8 mouse cellular contexts compared by ENCODE assay signal in genomic region chr1:189012846-189013586, GRCm38 (mm10). TPM values are rescaled to one million over a fixed set of nuclear protein-coding genes. Genes with fewer than 3 reads are reported as not detected.
A peak's percentile ranks its signal among the peaks of the same experiment; 100 is the strongest.
DNase-seq lines count a peak whose midpoint lies in the region; ATAC-seq lines count a peak whose summit lies in the region.

No protein-coding gene starts in this region.

- H3K27ac ChIP-seq in forebrain, embryonic 14.5 days (ENCODE audit: low read depth, low read length), result no peak overlapping the region
- no peak overlapping the region for H3K27ac ChIP-seq in neural tube, embryonic 11.5 days (ENCODE audit: low read depth, low read length)

- WGBS in forebrain, embryonic 14.5 days, result 7% methylated on average over 16 of the region's 16 CpGs
- 6% methylated on average over 16 of the region's 16 CpGs for WGBS in neural tube, embryonic 11.5 days

- no peak overlapping the region for H3K9ac ChIP-seq in forebrain, embryonic 14.5 days (ENCODE audit: low read length)
- H3K9ac ChIP-seq in neural tube, embryonic 11.5 days (ENCODE audit: low read length), result no peak overlapping the region

- ATAC-seq in forebrain, embryonic 14.5 days, result no peak
- no peak for ATAC-seq in neural tube, embryonic 11.5 days (ENCODE audit: insufficient read depth, low FRiP score, low TSS enrichment)

- H3K4me2 ChIP-seq in forebrain, embryonic 14.5 days (ENCODE audit: low read length), result peak overlapping the region; percentile 23; the same call in 1 of the 2 replicates
- peak overlapping the region; percentile 14; the same call in 1 of the 2 replicates for H3K4me2 ChIP-seq in neural tube, embryonic 11.5 days (ENCODE audit: low read depth)

- no peaks in the 10 kb centered on the region for H3K36me3 ChIP-seq in forebrain, embryonic 14.5 days (ENCODE audit: control insufficient read depth, insufficient read depth, low read length)
- H3K36me3 ChIP-seq in neural tube, embryonic 11.5 days (ENCODE audit: control insufficient read depth, insufficient read depth, low read length), result no peaks in the 10 kb centered on the region

- 0 out of 2 replicates have a peak, but pooled peaks cover 7% of the 10 kb centered on the region for H3K4me1 ChIP-seq in forebrain, embryonic 14.5 days (ENCODE audit: control insufficient read depth, insufficient read depth, low read length)
- H3K4me1 ChIP-seq in neural tube, embryonic 11.5 days (ENCODE audit: control insufficient read depth, insufficient read depth, low read length), result no peaks in the 10 kb centered on the region

- 0 out of 2 replicates have a peak, but pooled peaks cover 3% of the 10 kb centered on the region for H3K27me3 ChIP-seq in forebrain, embryonic 14.5 days (replicated peaks; ENCODE audit: control insufficient read depth, insufficient read depth, low read length)
- H3K27me3 ChIP-seq in neural tube, embryonic 11.5 days (ENCODE audit: control insufficient read depth, insufficient read depth, low read length), result no peaks in the 10 kb centered on the region

- H3K9me3 ChIP-seq in forebrain, embryonic 14.5 days (replicated peaks; ENCODE audit: control insufficient read depth, low read length), result no peaks in the 10 kb centered on the region
- H3K9me3 ChIP-seq in neural tube, embryonic 11.5 days (ENCODE audit: control insufficient read depth, low read length), result no peaks in the 10 kb centered on the region

- no peak overlapping the region for H3K4me3 ChIP-seq in forebrain, embryonic 14.5 days (ENCODE audit: low read depth, low read length)
- H3K4me3 ChIP-seq in neural tube, embryonic 11.5 days (ENCODE audit: low read depth, low read length), result no peak overlapping the region

- peak; percentile 14 for DNase-seq in spleen, adult 12 weeks (ENCODE audit: low spot score)
- no peak for DNase-seq in spleen, postnatal 14 days (ENCODE audit: low spot score in 2 of 2)
- no peak for DNase-seq in forebrain, embryonic 14.5 days (ENCODE audit: low spot score)
- peak; percentile 65 for DNase-seq in liver
- no peak for DNase-seq in neural tube, embryonic 11.5 days (ENCODE audit: low spot score)
- DNase-seq in spleen, postnatal 10 days (ENCODE audit: low spot score in 2 of 2), result no peak
- no peak for DNase-seq in urinary bladder, adult 18-20 months (ENCODE audit: low spot score in 2 of 2)
- DNase-seq in spleen, postnatal 4 days (ENCODE audit: low spot score in 2 of 2), result no peak

RNA-seq across cellular contexts. Expression of gene Kctd3, which starts 5.4 kb away (rescaled TPM):
- polyA plus RNA-seq in forebrain, embryonic 14.5 days (2014; fragmentation: Nextera tagmentation; extraction: Ambion mirVana), result 34.0 and 39.6 TPM in 2 replicates
- 40.6 and 41.1 TPM in 2 replicates for polyA plus RNA-seq in neural tube, embryonic 11.5 days (2014; fragmentation: Nextera tagmentation; extraction: Ambion mirVana)

Comparison
In these comparisons a context has a peak if more than half of its experiments do, and no peak if none do; other contexts are left out.
1. DNase-seq: peak in spleen, adult 12 weeks (single experiment) and liver (single experiment); none in spleen, postnatal 14 days (0 of 2), forebrain, embryonic 14.5 days (single experiment), neural tube, embryonic 11.5 days (single experiment), spleen, postnatal 10 days (0 of 2), urinary bladder, adult 18-20 months (0 of 2) and spleen, postnatal 4 days (0 of 2).